Mouse (Mus musculus) hindbrain, embryonic 15.5 days (tissue): ENCODE measurements at regions not wholly inside any gene's neighbourhood (a gene's known extent, or its start where the extent isn't known, plus 50 kb on each side); places are given as distances from the start of the nearest gene placed in this dataset.

Source experiments
- ATAC-seq: fragments of 200-750 bp; cut with Nextera tagmentation; 2 replicates; pipeline ENCODE4 v1.8.0; 2017; ENCODE audit warnings: low read depth, moderate number of reproducible peaks, moderate TSS enrichment; ENCODE audit not compliant: low FRiP score
- H3K27ac ChIP-seq: fragments of 300-500 bp; sonication (generic); replicated peaks from 2 replicates; pipeline ENCODE4 v1.5.1; 2015; ENCODE audit warnings: mild to moderate bottlenecking, inconsistent platforms
- H3K27me3 ChIP-seq: fragments of 300-500 bp; sonication (generic); 2 replicates; pipeline ENCODE4 v1.6.1; 2015; ENCODE audit warnings: control low read depth, inconsistent platforms
- H3K36me3 ChIP-seq: fragments of 300-500 bp; sonication (generic); 2 replicates; pipeline ENCODE4 v1.6.1; 2015; ENCODE audit warnings: control low read depth, inconsistent platforms
- H3K4me1 ChIP-seq: fragments of 300-500 bp; sonication (generic); replicated peaks from 2 replicates; pipeline ENCODE4 v1.6.1; 2015; ENCODE audit warnings: control low read depth, inconsistent platforms
- H3K4me2 ChIP-seq: fragments of 300-500 bp; sonication (generic); 2 replicates; pipeline ENCODE4 v1.6.1; 2015; ENCODE audit warnings: moderate library complexity, mild to moderate bottlenecking, inconsistent platforms
- H3K4me3 ChIP-seq: fragments of 300-500 bp; sonication (generic); 2 replicates; pipeline ENCODE4 v1.5.1; 2015; ENCODE audit warnings: mild to moderate bottlenecking, inconsistent platforms
- H3K9ac ChIP-seq: fragments of 300-500 bp; sonication (generic); 2 replicates; pipeline ENCODE4 v1.6.1; 2015; ENCODE audit warnings: inconsistent platforms
- H3K9me3 ChIP-seq: fragments of 300-500 bp; sonication (generic); 2 replicates; pipeline ENCODE4 v1.6.1; 2016; ENCODE audit warnings: control low read depth, inconsistent platforms
- WGBS: fragments of 180-500 bp; shearing (Covaris S2); methylation state at CpG from one replicate; pipeline ENCODE4 v1.1.7; 2015; 5-methylcytosine and 5-hydroxymethylcytosine counted together

DNA sequence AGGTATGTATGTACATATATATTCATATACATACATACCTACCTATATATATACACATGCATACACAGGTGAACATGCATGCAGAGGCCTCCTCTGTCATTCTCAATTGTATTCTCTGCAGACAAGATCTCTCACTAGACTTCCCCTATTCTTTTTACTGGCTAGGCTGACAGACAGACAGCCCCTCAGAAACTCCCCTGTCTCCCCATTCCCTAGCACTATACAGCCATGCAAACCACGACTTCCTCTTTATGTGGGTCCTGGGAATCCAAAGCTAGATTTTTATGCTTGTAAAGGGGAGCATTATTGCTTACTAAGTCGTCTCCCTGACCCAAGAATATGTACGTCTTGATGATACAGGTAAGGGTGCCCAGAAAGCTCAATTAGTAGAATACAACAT is 86.9 kb downstream of the Fam124b start:
- H3K4me2 ChIP-seq: no peak overlapping the region
- no peaks in the 10 kb centered on the region for H3K4me1 ChIP-seq
- H3K36me3 ChIP-seq: no peaks in the 10 kb centered on the region
- H3K4me3 ChIP-seq: no peak overlapping the region
- WGBS: 69% methylated on average over 3 of the region's 3 CpGs
- no peak overlapping the region for H3K9ac ChIP-seq
- no peak for ATAC-seq
- H3K27me3 ChIP-seq: no peaks in the 10 kb centered on the region
- H3K9me3 ChIP-seq: no peaks in the 10 kb centered on the region
- H3K27ac ChIP-seq: no peak overlapping the region

DNA sequence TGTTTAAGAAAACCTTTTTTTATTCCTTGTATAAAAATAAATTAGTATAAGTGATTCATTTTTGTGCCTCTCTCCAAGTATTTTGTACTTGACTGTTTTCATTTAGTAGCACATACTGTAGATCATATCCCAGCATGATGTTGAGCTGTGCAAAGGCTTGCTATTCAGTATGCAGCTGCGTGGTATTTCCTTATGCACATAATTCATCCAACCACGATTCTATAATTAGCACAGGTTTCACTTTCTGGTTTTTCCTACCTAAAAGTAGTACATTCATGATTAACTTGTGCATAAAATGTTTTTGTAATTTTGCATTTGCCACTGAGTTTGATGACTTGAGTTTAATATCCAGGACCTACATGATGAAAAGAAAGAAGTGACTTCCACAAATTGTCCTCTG is 94.3 kb downstream of the Fam124b start:
- no peak for ATAC-seq
- Histone ChIP-seq H3K9ac (no peak overlapping the region), H3K4me2 (no peak overlapping the region), H3K4me1 (no peaks in the 10 kb centered on the region), H3K9me3 (no peaks in the 10 kb centered on the region), H3K4me3 (no peak overlapping the region), H3K36me3 (no peaks in the 10 kb centered on the region), H3K27ac (no peak overlapping the region), H3K27me3 (no peaks in the 10 kb centered on the region)
- WGBS: 87% methylated on average over 2 of the region's 2 CpGs

- 45% methylated on average over 2 of the region's 2 CpGs for WGBS
- no peak overlapping the region for H3K4me2 ChIP-seq
- no peaks in the 10 kb centered on the region for H3K36me3 ChIP-seq
- no peak overlapping the region for H3K4me3 ChIP-seq
- no peak overlapping the region for H3K9ac ChIP-seq
- no peaks in the 10 kb centered on the region for H3K4me1 ChIP-seq
- no peak for ATAC-seq
- no peaks in the 10 kb centered on the region for H3K9me3 ChIP-seq
- no peak overlapping the region for H3K27ac ChIP-seq
- H3K27me3 ChIP-seq: no peaks in the 10 kb centered on the region
These were observed 102.4 kb downstream of the Fam124b start for GRCm38 (mm10) chr1:80115913-80116312.

GRCm38 (mm10) chr1:80107747-80108476 is 110.4 kb downstream of the Fam124b start:
- 66% methylated on average over 2 of the region's 2 CpGs for WGBS
- no peaks in the 10 kb centered on the region for H3K36me3 ChIP-seq
- no peaks in the 10 kb centered on the region for H3K27me3 ChIP-seq
- no peaks in the 10 kb centered on the region for H3K9me3 ChIP-seq
- no peak overlapping the region for H3K4me3 ChIP-seq
- H3K4me1 ChIP-seq: no peaks in the 10 kb centered on the region
- no peak for ATAC-seq
- no peak overlapping the region for H3K27ac ChIP-seq
- no peak overlapping the region for H3K4me2 ChIP-seq
- no peak overlapping the region for H3K9ac ChIP-seq

GRCm38 (mm10) chr1:80106269-80106668 is 112.0 kb downstream of the Fam124b start:
- no peak for ATAC-seq

DNA sequence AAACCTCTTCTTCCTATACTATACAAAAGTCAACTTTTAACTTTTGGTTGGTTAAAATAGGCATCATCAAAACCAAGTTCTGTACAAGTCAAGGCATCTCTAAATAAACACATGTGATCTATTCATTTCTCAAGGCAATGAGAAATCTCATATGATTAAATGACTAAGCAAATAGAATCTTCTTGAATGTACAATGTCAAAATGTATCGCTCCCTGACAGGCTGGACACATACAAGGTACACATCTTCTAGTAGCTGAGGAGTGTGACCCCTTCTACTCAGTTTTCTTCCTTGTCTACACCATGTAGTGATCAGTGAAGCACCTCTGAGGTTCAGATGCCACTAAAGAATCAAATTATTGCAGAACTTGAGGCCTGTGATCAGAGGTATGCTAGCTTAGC is 120.0 kb downstream of the Fam124b start:
- WGBS: 97% methylated on average over 1 of the region's 1 CpGs
- ATAC-seq: no peak
- no peak overlapping the region for H3K4me3 ChIP-seq
- H3K4me2 ChIP-seq: no peak overlapping the region
- H3K27me3 ChIP-seq: no peaks in the 10 kb centered on the region
- no peaks in the 10 kb centered on the region for H3K36me3 ChIP-seq
- H3K9me3 ChIP-seq: no peaks in the 10 kb centered on the region
- H3K4me1 ChIP-seq: no peaks in the 10 kb centered on the region
- no peak overlapping the region for H3K27ac ChIP-seq
- no peak overlapping the region for H3K9ac ChIP-seq

More at GRCm38 (mm10) chr1:80106269-80106668, 112.0 kb downstream of the Fam124b start:
- H3K4me3 ChIP-seq: no peak overlapping the region
- 78% methylated on average over 2 of the region's 2 CpGs for WGBS
- H3K9me3 ChIP-seq: no peaks in the 10 kb centered on the region
- no peaks in the 10 kb centered on the region for H3K36me3 ChIP-seq
- no peak overlapping the region for H3K9ac ChIP-seq
- H3K4me1 ChIP-seq: no peaks in the 10 kb centered on the region
- no peak overlapping the region for H3K27ac ChIP-seq
- no peak overlapping the region for H3K4me2 ChIP-seq
- H3K27me3 ChIP-seq: no peaks in the 10 kb centered on the region

- Histone ChIP-seq H3K27ac (no peak overlapping the region), H3K9ac (no peak overlapping the region), H3K36me3 (no peaks in the 10 kb centered on the region), H3K27me3 (no peaks in the 10 kb centered on the region), H3K4me2 (no peak overlapping the region), H3K4me1 (no peaks in the 10 kb centered on the region), H3K9me3 (no peaks in the 10 kb centered on the region), H3K4me3 (no peak overlapping the region)
- WGBS: 73% methylated on average over 2 of the region's 2 CpGs
- ATAC-seq: no peak
These were observed 126.5 kb downstream of the Fam124b start for GRCm38 (mm10) chr1:80091800-80092199.

DNA sequence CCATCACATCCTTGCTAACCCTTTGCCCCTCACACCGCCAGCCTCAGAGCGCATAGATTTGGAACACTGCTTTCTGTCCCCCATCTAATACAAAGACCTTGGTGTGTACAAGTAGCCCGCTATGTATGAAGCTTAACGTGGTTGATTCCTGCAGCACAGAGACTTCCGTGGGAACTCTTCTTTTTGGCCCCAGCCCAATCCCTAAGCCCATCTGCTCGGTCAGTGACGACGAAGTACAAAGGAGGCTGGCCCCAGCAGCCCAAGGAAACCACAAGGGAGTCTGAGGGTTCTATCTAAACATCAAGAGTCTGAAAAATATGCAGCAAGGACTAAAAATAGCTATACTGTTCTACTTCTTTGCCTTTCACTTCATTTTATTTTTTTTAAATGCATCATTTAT is 126.9 kb downstream of the Fam124b start:
- Histone ChIP-seq H3K36me3 (no peaks in the 10 kb centered on the region), H3K9ac (no peak overlapping the region), H3K27ac (no peak overlapping the region), H3K4me1 (no peaks in the 10 kb centered on the region), H3K9me3 (no peaks in the 10 kb centered on the region), H3K27me3 (no peaks in the 10 kb centered on the region), H3K4me2 (no peak overlapping the region), H3K4me3 (no peak overlapping the region)
- ATAC-seq: 0 out of 2 replicates have a peak, but pooled peaks have one; percentile 15
- WGBS: 68% methylated on average over 8 of the region's 8 CpGs

DNA sequence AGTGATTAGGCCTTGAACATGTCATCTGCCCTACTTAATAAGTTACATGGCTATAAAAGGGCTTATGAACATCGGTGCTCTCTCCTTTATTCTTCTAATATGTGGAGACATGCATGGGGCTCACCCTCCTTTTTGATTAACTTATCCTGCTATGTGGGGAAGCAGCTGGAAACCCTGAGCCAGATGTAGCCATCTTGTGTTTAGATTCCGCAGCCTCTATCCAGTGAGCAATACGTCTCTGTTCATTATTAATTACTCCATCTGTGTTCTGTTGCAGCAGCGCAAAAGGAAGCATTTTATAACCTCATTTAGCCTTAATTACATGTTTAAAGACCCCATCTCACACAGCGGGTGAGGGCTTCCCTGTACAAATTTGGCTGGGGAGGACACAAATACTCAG is 129.6 kb downstream of the Fam124b start:
- Histone ChIP-seq H3K36me3 (no peaks in the 10 kb centered on the region), H3K27ac (no peak overlapping the region), H3K9ac (no peak overlapping the region), H3K4me2 (no peak overlapping the region), H3K27me3 (no peaks in the 10 kb centered on the region), H3K9me3 (no peaks in the 10 kb centered on the region), H3K4me1 (no peaks in the 10 kb centered on the region), H3K4me3 (no peak overlapping the region)
- WGBS: 51% methylated on average over 5 of the region's 5 CpGs
- peak; percentile 42; the same call in 1 of the 2 replicates for ATAC-seq

DNA sequence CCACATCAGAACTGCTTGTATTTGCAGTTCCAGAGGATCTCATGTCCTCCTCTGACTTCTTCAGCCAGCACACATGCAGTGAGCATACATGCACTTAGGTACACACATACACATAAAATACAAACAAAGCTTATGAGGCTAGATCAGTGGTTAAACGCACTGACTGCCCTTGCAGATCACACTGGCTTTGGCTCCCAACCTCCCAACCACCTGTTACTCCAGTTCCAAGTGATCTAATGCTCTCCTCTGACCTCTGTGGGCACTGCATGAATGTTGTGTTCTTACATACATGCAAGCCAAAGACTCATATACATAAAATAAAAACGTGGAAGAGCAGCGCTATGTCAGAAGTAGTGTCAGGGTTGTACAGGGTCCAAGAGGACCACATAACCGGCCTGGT is 141.9 kb downstream of the Fam124b start:
- Histone ChIP-seq H3K27ac (no peak overlapping the region), H3K4me1 (no peaks in the 10 kb centered on the region), H3K27me3 (no peaks in the 10 kb centered on the region), H3K4me2 (no peak overlapping the region), H3K36me3 (no peaks in the 10 kb centered on the region), H3K9me3 (no peaks in the 10 kb centered on the region), H3K9ac (no peak overlapping the region), H3K4me3 (no peak overlapping the region)
- ATAC-seq: no peak
- 89% methylated on average over 4 of the region's 4 CpGs for WGBS

- no peak for ATAC-seq
- H3K27ac ChIP-seq: no peak overlapping the region
- no peaks in the 10 kb centered on the region for H3K4me1 ChIP-seq
- no peaks in the 10 kb centered on the region for H3K27me3 ChIP-seq
- no peaks in the 10 kb centered on the region for H3K9me3 ChIP-seq
- WGBS: 94% methylated on average over 4 of the region's 4 CpGs
- no peaks in the 10 kb centered on the region for H3K36me3 ChIP-seq
- no peak overlapping the region for H3K4me2 ChIP-seq
- H3K4me3 ChIP-seq: no peak overlapping the region
- no peak overlapping the region for H3K9ac ChIP-seq
These were observed 143.9 kb downstream of the Fam124b start for GRCm38 (mm10) chr1:80074376-80074775.

DNA sequence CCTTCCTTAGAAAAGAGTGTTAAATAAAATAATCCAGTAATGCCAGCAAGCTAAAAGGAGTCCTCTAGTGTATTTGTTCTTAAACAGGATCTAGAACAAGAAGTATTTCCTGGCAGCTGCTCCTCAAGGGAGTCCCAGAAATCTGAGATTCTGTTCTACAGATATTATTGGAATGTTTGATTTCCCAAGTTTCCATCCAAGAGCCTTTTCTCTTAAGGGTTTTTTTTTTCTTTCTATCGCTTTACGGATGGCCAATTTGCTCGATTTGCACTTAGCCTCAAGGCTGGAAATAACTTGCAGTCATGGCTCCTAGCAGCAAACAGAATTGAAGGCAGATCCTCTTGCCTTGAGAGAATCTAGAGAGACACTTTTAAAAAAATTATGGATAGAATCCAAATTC is 144.3 kb downstream of the Fam124b start:
- ATAC-seq: no peak
- Histone ChIP-seq H3K27ac (no peak overlapping the region), H3K9ac (no peak overlapping the region), H3K4me1 (no peaks in the 10 kb centered on the region), H3K4me2 (no peak overlapping the region), H3K9me3 (no peaks in the 10 kb centered on the region), H3K27me3 (no peaks in the 10 kb centered on the region), H3K4me3 (no peak overlapping the region), H3K36me3 (no peaks in the 10 kb centered on the region)
- WGBS: 76% methylated on average over 3 of the region's 3 CpGs

GRCm38 (mm10) chr1:80069141-80069540 is 149.1 kb downstream of the Fam124b start:
- Histone ChIP-seq H3K9me3 (no peaks in the 10 kb centered on the region), H3K27me3 (no peaks in the 10 kb centered on the region), H3K4me2 (no peak overlapping the region), H3K36me3 (no peaks in the 10 kb centered on the region), H3K27ac (no peak overlapping the region), H3K9ac (no peak overlapping the region), H3K4me1 (no peaks in the 10 kb centered on the region), H3K4me3 (no peak overlapping the region)
- ATAC-seq: no peak
- 71% methylated on average over 4 of the region's 4 CpGs for WGBS
